Mouse (Mus musculus): ENCODE measurements around the gene Gm28845. TPM values are rescaled to one million over a fixed set of nuclear protein-coding genes. Genes with fewer than 3 reads are reported as not detected.

Gm28845 gene
- polyA plus RNA-seq, 1 experiment from 2014 or later = not detected

DNA sequence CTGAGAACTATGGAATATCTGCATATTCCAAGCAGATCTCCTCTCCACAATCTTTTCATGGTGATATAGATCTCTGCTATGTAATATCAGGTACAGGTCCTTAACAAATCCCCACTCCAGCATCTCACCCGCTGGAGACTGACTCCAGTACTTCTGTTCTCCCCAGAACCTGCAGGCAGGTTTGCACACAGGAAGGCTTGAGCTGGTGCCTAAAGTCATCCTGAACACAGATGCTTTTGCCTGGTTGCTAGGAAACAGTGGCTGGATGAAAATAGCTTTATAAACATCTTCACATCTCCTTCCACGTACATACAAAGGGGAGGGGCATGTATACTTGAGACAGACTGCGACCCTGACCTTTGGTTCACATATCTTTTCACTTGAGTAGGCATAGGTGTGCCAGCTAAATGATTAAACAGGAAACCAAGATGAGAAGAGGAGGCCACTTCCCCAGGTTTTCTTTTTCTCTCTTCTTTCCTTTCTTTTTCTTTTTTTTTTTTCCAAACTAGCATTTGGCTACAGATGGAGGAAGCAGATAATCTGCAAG, 10.3 kb upstream of the Gm28845 start:
- Histone ChIP-seq H3K4me2 (no peak overlapping the region), H3K36me3 (replicated peaks) (no peaks in the 10 kb centered on the region), H3K27me3 (no peaks in the 10 kb centered on the region), H3K9me3 (no peaks in the 10 kb centered on the region), H3K4me1 (no peaks in the 10 kb centered on the region), H3K27ac (no peak overlapping the region), H3K9ac (no peak overlapping the region), H3K4me3 (replicated peaks) (no peak overlapping the region)
- no peak for ATAC-seq (ENCODE audit: low FRiP score)
- WGBS = 79% methylated on average over 3 of the region's 3 CpGs

DNA sequence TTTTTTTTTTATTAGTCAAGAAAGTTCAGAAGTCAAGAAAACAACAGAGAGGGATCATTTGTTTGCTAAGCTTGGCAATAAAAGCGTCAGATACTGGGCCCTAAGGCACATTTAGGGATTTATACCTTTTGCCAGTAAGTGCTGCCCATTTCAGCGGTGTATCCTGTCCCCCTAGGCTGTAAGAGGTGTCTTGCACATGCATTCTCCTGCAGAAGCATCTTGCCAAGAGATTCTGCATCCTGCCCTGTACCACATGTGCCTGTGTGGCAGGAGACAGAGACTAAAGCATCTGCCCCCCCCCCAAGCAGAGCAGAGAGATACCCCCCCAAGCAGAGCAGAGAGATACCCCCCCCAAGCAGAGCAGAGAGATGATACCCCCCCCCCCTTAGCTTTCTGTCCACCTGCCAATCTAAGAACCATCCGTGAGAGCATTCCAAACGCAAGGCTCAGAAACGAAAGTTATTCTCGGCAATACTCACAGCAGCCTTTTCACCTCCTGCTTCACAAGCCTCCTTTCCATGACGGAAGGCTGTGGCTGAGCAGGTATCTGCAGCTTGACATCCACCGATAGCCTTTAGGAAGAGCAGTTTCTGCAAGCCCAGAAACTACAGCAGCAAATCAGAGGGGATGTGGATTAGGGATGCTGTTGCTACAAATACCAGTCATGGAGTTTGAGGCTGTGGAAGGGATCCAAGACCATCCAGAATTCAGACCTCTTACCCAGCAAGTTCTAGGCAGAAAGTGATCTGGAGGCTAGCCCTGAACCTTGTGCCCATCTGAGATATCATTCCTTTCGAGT, 3.4 kb upstream of the Gm28845 start, which contains the start of gene D630023F18Rik:
Gene D630023F18Rik (minus strand): TSS at position 641 of the 799 bp plus-strand sequence.
- Histone ChIP-seq H3K9ac (no peak within 1 kb of the TSS), H3K9me3 (no peaks in the 10 kb centered on the region), H3K27ac (no peak within 1 kb of the TSS), H3K4me1 (peaks cover 3% of the 10 kb centered on the region), H3K27me3 (no peaks in the 10 kb centered on the region), H3K36me3 (replicated peaks) (no peaks in the 10 kb centered on the region), H3K4me2 (peak within 1 kb of the TSS; percentile 37), H3K4me3 (replicated peaks) (no peak within 1 kb of the TSS)
- whole genome bisulfite sequencing = 25% methylated on average over 9 of the region's 9 CpGs
- ATAC-seq (ENCODE audit: low FRiP score) = no peak

DNA sequence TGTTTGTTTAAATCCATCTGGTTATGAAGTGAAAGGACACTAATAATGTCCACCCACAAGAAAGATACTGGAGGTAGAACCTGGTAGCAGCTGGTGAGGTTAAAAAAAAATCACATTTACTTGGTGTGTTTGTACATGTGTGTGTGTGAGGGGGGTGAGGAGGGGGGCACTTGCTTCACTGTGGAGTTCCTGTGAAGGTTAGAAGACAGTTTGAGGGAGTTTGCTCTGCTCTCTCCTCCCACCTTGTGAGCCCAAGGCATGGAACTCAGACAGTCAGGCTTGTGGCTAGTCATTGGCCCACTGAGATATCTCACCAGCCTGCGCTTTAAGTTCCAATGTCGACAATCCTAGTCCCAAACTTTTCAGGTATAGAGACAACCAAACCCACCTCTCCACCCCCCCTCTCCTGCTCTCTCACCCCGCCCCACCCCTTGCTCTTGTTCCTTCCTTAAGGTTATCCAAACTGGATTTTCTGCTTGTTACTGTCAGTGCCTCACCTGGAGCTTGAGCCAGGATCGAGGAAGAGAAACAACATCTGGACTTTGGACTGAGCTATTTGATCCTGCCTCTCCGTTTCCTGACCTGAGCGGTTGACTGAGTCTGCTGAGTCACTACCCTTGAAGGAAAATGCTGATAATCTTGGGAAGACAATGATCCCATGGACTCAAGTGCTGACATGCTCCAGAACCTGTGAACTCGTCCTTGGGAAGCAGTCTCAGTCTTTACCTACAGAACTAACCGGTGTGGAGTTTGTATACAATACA, 1.0 kb downstream of the Gm28845 start:
- no peak for ATAC-seq (ENCODE audit: low FRiP score)
- H3K27me3 ChIP-seq = no peaks in the 10 kb centered on the region
- peaks cover 3% of the 10 kb centered on the region for H3K4me1 ChIP-seq
- H3K4me2 ChIP-seq = no peak overlapping the region
- no peak overlapping the region for H3K27ac ChIP-seq
- 80% methylated on average over 8 of the region's 8 CpGs for WGBS
- H3K36me3 ChIP-seq (replicated peaks) = no peaks in the 10 kb centered on the region
- H3K4me3 ChIP-seq (replicated peaks) = no peak overlapping the region
- no peaks in the 10 kb centered on the region for H3K9me3 ChIP-seq
- H3K9ac ChIP-seq = no peak overlapping the region

DNA sequence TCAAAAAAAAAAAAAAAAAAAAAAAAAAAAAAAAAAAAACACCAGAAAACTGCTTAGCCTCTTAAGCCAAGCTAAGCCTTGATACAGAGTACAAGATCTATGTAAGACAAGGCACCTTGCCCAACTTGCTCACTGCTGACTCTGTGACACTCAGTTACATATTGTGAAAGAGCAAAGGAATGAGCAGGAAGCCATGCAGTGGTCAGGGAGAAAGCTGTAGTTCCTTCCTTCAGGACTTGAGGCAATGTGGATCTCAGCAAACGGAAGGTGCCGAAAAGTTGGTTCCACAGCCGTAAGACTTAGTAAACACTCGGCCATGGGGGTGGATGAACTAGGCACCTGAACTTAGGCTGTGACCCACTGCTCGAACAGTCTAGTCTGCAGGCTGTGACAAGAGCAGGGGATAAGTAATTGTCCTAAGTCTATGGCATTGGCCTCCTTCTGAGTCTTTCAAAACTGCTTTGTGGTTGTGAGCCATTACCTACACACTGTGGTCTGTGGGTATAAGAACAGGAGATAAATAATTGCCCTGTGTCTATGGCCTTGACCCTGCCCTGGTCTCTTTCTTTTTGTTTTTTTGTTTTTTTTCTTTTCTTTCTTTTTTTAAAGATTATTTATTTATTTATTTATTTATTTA, 5.7 kb downstream of the Gm28845 start:
- H3K9ac ChIP-seq = no peak overlapping the region
- no peak overlapping the region for H3K4me2 ChIP-seq
- ATAC-seq (ENCODE audit: low FRiP score) = no peak
- no peaks in the 10 kb centered on the region for H3K9me3 ChIP-seq
- H3K27ac ChIP-seq = no peak overlapping the region
- WGBS = 92% methylated on average over 5 of the region's 5 CpGs
- no peaks in the 10 kb centered on the region for H3K4me1 ChIP-seq
- H3K4me3 ChIP-seq (replicated peaks) = no peak overlapping the region
- H3K36me3 ChIP-seq (replicated peaks) = no peaks in the 10 kb centered on the region
- H3K27me3 ChIP-seq = no peaks in the 10 kb centered on the region

DNA sequence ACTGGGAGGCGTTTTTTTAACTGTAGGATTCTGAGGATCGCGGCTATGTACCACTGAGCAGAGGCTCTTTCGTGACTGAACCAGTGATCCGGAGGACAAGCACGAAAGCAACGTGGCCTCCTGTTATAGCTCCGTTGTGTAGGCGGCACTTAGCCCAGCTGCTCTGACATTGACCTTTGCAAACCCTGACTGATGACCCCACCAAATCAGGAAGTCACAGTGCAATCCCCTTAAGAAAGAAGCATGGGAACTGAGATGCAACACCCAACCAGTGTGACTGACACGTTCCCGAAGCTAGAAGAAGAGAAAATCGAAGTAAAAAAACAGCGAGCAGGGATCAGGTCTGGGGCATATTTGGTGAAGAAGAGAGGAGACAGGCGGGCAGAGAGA, 6.6 kb downstream of the Gm28845 start:
- no peaks in the 10 kb centered on the region for H3K27me3 ChIP-seq
- ATAC-seq (ENCODE audit: low FRiP score) = no peak
- no peak overlapping the region for H3K9ac ChIP-seq
- no peaks in the 10 kb centered on the region for H3K9me3 ChIP-seq
- WGBS = 76% methylated on average over 14 of the region's 14 CpGs
- no peaks in the 10 kb centered on the region for H3K4me1 ChIP-seq
- H3K36me3 ChIP-seq (replicated peaks) = no peaks in the 10 kb centered on the region
- no peak overlapping the region for H3K27ac ChIP-seq
- peak overlapping the region; percentile 10; the same call in 1 of the 2 replicates for H3K4me2 ChIP-seq
- no peak overlapping the region for H3K4me3 ChIP-seq (replicated peaks)

DNA sequence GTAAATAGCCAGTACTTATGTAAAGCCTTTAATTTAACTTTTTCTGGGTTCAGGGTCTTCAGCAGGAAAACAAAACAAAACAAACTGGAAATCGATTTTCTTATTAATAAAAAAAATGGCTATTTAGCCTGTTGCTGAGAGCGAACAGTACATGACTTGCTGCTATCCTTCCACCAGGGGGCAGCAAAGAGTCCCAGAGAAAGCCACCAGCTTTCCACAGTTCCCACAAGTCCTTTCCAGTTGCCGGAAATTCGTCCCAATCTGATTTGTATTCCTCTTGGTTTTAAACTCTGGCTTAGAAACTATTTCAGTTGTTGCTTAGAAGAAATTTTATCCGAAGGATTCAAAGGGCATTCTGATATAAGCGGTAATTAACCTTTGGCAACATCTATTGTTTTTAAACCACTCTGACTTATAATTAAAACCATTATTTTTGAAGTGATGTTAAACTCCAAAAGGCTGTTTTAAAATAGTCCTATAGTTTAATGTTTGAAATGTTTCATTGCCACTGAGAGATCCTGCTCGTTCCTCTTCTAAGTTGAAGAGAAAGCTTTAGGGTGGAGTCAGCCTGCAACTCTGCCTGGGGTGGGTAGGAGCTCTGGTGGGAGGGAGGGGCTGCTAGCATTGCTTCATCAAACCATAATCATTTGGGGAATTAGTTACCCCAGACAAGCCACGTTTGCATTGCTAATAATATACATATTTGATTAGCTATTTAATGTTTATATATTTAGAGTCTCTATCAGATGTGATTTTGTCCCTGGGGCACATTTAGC, 7.1 kb downstream of the Gm28845 start:
- H3K9ac ChIP-seq = no peak overlapping the region
- no peaks in the 10 kb centered on the region for H3K27me3 ChIP-seq
- no peaks in the 10 kb centered on the region for H3K4me1 ChIP-seq
- H3K4me3 ChIP-seq (replicated peaks) = no peak overlapping the region
- WGBS = 14% methylated on average over 8 of the region's 8 CpGs
- H3K9me3 ChIP-seq = no peaks in the 10 kb centered on the region
- H3K36me3 ChIP-seq (replicated peaks) = no peaks in the 10 kb centered on the region
- 0 out of 2 replicates have a peak, but pooled peaks have one; percentile 58 for ATAC-seq (ENCODE audit: low FRiP score)
- no peak overlapping the region for H3K27ac ChIP-seq
- peak overlapping the region; percentile 10; the same call in 1 of the 2 replicates for H3K4me2 ChIP-seq

DNA sequence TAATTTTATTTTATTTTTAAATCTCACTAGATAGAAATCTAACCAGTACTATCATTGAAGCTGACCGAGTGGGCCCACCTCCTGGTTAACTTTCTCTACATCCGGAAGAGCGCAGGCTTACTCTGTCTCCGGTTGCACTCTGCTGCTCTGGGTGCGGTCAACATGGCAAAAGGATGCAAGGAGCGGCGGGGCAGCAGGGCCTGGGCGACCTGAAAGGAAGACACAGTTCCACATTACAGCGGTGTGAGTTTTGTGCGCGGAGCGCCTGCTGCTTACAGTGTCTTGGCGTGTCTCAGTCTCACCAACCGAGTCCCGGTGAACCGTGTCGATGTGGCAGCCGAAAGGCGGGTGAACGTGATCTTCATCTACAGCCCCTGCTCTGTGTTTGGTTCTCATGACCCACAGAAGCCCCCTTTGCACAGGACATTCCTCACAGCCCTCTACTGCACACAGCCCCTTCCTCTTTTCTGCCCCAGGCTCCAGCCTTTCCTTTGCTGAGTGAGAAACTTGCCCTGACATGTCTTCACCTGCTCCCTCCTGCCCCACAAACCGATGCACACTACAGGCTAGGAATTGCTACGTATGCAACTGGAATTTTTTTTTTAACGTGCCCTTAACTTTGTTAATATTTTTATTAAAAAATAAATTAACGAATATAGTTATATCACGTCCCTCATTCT, 9.5 kb downstream of the Gm28845 start:
- H3K27ac ChIP-seq = no peak overlapping the region
- H3K27me3 ChIP-seq = no peaks in the 10 kb centered on the region
- H3K4me1 ChIP-seq = no peaks in the 10 kb centered on the region
- no peak overlapping the region for H3K9ac ChIP-seq
- H3K36me3 ChIP-seq (replicated peaks) = no peaks in the 10 kb centered on the region
- H3K4me3 ChIP-seq (replicated peaks) = no peak overlapping the region
- H3K9me3 ChIP-seq = no peaks in the 10 kb centered on the region
- ATAC-seq (ENCODE audit: low FRiP score) = no peak
- no peak overlapping the region for H3K4me2 ChIP-seq
- 83% methylated on average over 25 of the region's 25 CpGs for WGBS

DNA sequence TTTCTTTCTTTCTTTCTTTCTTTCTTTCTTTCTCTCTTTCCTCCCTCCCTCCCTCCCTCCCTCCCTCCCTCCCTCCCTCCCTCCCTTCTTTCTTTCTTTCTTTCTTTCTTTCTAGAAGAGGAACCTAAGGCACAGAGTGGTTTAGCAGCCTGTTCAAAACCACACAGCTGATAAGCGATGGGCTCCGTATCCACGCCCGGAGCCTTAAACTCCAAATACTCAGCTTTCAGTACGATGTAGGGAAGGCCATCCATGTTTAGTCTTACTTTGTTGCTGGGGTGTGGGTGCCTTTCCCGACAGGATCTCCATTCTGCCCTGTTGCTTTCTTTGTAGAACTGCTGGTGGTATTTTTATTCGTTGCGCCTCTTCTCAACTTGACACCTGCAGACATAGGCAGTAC, 10.2 kb downstream of the Gm28845 start:
- H3K36me3 ChIP-seq (replicated peaks) = no peaks in the 10 kb centered on the region
- 95% methylated on average over 8 of the region's 8 CpGs for WGBS
- no peaks in the 10 kb centered on the region for H3K9me3 ChIP-seq
- no peak overlapping the region for H3K4me3 ChIP-seq (replicated peaks)
- H3K9ac ChIP-seq = no peak overlapping the region
- no peak for ATAC-seq (ENCODE audit: low FRiP score)
- no peak overlapping the region for H3K4me2 ChIP-seq
- no peaks in the 10 kb centered on the region for H3K4me1 ChIP-seq
- no peaks in the 10 kb centered on the region for H3K27me3 ChIP-seq
- H3K27ac ChIP-seq = no peak overlapping the region

DNA sequence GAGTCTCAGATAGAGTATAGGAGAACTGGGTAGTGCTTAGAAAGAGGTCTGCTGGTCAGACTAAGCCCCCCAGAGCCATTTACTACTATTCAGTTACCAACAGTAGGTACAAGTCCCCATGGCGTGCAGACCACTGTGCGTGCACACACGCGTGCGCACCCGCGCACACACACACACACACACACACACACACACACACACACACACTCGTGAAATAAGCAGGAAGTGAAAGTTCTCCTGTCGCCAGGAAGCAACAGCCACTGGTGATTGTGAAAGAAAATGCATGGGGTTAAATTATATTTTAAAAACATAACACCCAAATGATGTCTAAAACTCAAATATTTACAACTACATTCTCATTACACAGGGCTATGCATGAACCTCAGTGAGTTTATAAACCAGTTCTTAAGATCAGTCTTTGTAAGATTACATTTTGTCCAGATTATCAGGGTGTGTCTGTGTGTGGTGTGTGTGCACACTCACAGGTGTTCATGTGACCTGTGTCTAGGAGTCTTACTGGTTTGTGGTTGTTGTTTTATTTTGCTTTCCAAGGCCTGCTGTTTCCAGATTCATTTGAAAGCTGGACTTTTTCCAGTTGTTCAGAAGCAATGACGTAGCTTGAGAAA, 11.6 kb downstream of the Gm28845 start:
- no peaks in the 10 kb centered on the region for H3K9me3 ChIP-seq
- WGBS = 91% methylated on average over 10 of the region's 10 CpGs

DNA sequence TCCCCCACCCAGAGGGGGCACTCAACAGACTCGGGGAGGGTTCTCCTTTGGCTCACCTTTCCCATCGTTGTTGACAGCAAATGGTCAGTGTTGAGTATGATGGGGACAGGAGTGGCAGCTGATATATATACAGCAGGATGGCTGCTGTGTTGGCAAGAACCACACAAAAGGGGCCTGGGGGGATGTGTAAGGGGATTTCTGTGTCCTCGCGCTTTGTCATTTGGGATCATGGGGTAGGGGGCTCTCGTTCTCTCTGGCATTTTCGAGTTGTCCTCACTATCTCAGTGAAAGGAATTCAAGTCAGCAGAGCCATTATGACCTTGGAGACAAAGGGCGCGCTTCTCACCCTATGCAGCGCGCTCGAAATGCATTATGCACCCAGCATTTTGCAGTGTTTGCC, 16.1 kb downstream of the Gm28845 start, which contains the start of gene Cryga:
Gene Cryga (minus strand): TSS at position 101 of the 400 bp plus-strand sequence.
- H3K4me3 ChIP-seq (replicated peaks) = no peak within 1 kb of the TSS
- no peak within 1 kb of the TSS for H3K27ac ChIP-seq
- H3K9me3 ChIP-seq = no peaks in the 10 kb centered on the region
- H3K36me3 ChIP-seq (replicated peaks) = no peaks in the 10 kb centered on the region
- 89% methylated on average over 11 of the region's 11 CpGs for WGBS
- no peak for ATAC-seq (ENCODE audit: low FRiP score)
- no peaks in the 10 kb centered on the region for H3K4me1 ChIP-seq
- no peak within 1 kb of the TSS for H3K9ac ChIP-seq
- no peaks in the 10 kb centered on the region for H3K27me3 ChIP-seq
- H3K4me2 ChIP-seq = no peak within 1 kb of the TSS

More for the DNA sequence above, 11.6 kb downstream of the Gm28845 start:
- Histone ChIP-seq H3K9ac (no peak overlapping the region), H3K36me3 (replicated peaks) (no peaks in the 10 kb centered on the region), H3K4me2 (no peak overlapping the region), H3K27me3 (no peaks in the 10 kb centered on the region), H3K4me1 (no peaks in the 10 kb centered on the region), H3K4me3 (replicated peaks) (no peak overlapping the region), H3K27ac (no peak overlapping the region)
- no peak for ATAC-seq (ENCODE audit: low FRiP score)

DNA sequence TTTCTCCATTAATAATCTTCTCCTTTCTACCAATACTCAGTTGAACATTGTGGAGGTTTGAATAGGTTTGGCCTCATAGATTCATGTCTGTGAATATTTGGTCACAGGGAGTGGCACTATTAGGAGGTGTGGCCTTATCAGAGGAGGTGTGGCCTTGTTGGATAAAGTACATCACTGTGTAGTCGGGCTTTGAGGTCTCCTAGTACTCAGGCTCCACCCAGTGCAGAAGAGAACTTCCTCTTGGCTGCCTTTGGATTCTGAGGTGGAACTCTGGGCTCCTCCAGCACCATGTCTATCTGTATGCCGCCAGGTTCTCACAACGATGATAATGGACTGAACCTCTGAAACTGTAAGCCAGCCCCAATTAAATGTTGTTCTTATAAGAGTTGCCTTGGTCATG, 22.4 kb downstream of the Gm28845 start:
- Histone ChIP-seq H3K9me3 (no peaks in the 10 kb centered on the region), H3K4me3 (replicated peaks) (no peak overlapping the region), H3K4me1 (no peaks in the 10 kb centered on the region), H3K27ac (no peak overlapping the region), H3K4me2 (no peak overlapping the region), H3K27me3 (no peaks in the 10 kb centered on the region), H3K36me3 (replicated peaks) (no peaks in the 10 kb centered on the region), H3K9ac (no peak overlapping the region)
- 86% methylated on average over 3 of the region's 3 CpGs for WGBS
- no peak for ATAC-seq (ENCODE audit: low FRiP score)

Measured in forebrain, embryonic 12.5 days (tissue).